Mouse (Mus musculus) liver, adult 2 months (tissue): ENCODE results near the gene Polr3b.

Source experiments
- CTCF ChIP-seq: fragments of 200-500 bp; IDR thresholded peaks from 2 replicates; pipeline ENCODE4 v1.5.1; 2011; ENCODE audit warnings: low read depth, low read length, control low read depth
- POLR2A ChIP-seq: fragments of 200-500 bp; IDR thresholded peaks from 2 replicates; pipeline ENCODE4 v1.6.1; 2011; ENCODE audit warnings: low read length, control low read depth; ENCODE audit not compliant: insufficient read depth; ENCODE audit errors: extremely low read depth

DNA sequence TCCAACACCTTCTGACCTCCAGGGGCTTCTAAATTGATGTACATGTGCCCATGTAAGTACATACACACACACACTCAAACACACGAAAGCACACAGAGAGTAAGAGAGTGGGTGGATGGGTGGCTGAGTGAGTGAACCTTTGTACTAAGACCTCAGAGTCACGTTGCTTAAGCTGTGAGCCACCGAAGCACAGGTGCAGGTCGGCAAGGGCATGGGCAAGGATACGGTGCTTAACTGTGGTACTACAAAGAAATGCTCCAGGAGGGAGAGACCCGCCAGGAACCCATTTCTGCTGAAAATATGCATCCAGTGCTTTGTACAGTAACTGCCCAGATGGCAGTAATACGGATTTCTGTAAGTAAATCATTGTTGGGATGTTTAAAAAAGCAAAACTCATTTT, 93.5 kb downstream of the Polr3b start:
- TF ChIP-seq CTCF, result no peak
- TF ChIP-seq POLR2A, result no peak
